ENCODE assay signal across 7 mouse cellular contexts in the genomic region with DNA sequence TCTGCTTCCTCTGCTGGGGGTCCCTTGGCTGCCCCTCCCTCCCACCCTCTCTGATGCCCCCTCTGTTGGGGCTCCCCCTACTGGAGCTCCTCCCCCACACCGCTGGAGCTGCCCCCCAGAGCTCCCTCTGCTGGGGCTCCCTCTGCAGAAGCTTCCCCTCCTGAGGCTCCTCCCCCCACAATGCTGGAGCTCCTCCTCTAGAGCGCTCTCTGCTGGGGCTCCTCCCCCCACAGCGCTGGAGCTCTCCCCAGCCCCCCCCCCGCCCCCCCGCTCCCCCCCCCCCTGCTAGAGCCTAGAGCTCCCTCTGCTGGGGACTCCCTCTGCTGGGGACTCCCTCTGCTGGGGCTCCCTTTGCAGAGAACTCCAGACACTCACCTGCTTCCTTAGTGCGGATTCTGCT. TPM values are rescaled to one million over a fixed set of nuclear protein-coding genes. Genes with fewer than 3 reads are reported as not detected.
A peak's percentile ranks its signal among the peaks of the same experiment; 100 is the strongest.
DNase-seq lines count a peak whose midpoint lies in the region; ATAC-seq and TF ChIP-seq lines count a peak whose summit lies in the region.

No protein-coding gene starts in this region.

- H3K4me1 ChIP-seq in ES-Bruce4 (ENCODE audit: control insufficient read depth, insufficient read depth, low read length): peaks cover 3% of the 10 kb centered on the region
- H3K4me1 ChIP-seq in stomach, embryonic 16.5 days (ENCODE audit: control insufficient read depth, insufficient read depth, low read length): no peaks in the 10 kb centered on the region

- peak; percentile 62 for TF ChIP-seq CTCF in ES-Bruce4 (IDR thresholded peaks at IDR 0.05; ENCODE audit: low read depth, low read length)

- no peak for TF ChIP-seq EP300 in ES-Bruce4 (IDR thresholded peaks at IDR 0.05; ENCODE audit: insufficient read depth, low read depth, low read length)

- no peaks in the 10 kb centered on the region for H3K9me3 ChIP-seq in ES-Bruce4 (replicated peaks; ENCODE audit: control insufficient read depth, insufficient read depth, low read length, poor library complexity, severe bottlenecking)
- no peaks in the 10 kb centered on the region for H3K9me3 ChIP-seq in stomach, embryonic 16.5 days (replicated peaks; ENCODE audit: control insufficient read depth, low read length)

- no peak for TF ChIP-seq POLR2A in ES-Bruce4 (IDR thresholded peaks at IDR 0.05; ENCODE audit: insufficient read depth, low read length)

- DNase-seq in CD4-positive helper T cell, adult 2 months (ENCODE audit: low read depth, low spot score): peak; percentile 46
- peak; percentile 65 to 72 for DNase-seq in cerebellum, postnatal 10 days
- peak; percentile 14 to 35 for DNase-seq in heart, adult 9 months (ENCODE audit: low spot score in 2 of 2)
- DNase-seq in kidney, postnatal 4 days: peak; percentile 81 to 88
- DNase-seq in lung, postnatal 4 days: peak; percentile 79 to 82

- no peak overlapping the region for H3K4me2 ChIP-seq in stomach, embryonic 16.5 days (ENCODE audit: low read depth, low read length)

- H3K27ac ChIP-seq in ES-Bruce4 (ENCODE audit: insufficient read depth, low read length): no peak overlapping the region
- H3K27ac ChIP-seq in stomach, embryonic 16.5 days (ENCODE audit: low read length): no peak overlapping the region

- H3K27me3 ChIP-seq in ES-Bruce4 (ENCODE audit: control insufficient read depth, insufficient read depth, low read length, poor library complexity, severe bottlenecking): no peaks in the 10 kb centered on the region
- no peaks in the 10 kb centered on the region for H3K27me3 ChIP-seq in stomach, embryonic 16.5 days (ENCODE audit: control insufficient read depth, insufficient read depth, low read length)

- 16% methylated on average over 4 of the region's 6 CpGs for WGBS in stomach, embryonic 16.5 days

- no peaks in the 10 kb centered on the region for H3K36me3 ChIP-seq in ES-Bruce4 (ENCODE audit: control insufficient read depth, insufficient read depth, low read length, poor library complexity, severe bottlenecking)
- H3K36me3 ChIP-seq in stomach, embryonic 16.5 days (ENCODE audit: control insufficient read depth, insufficient read depth, low read length): no peaks in the 10 kb centered on the region

- H3K9ac ChIP-seq in ES-Bruce4 (ENCODE audit: low read depth, poor library complexity, severe bottlenecking): no peak overlapping the region
- no peak overlapping the region for H3K9ac ChIP-seq in stomach, embryonic 16.5 days (ENCODE audit: low read length)

- ATAC-seq in stomach, embryonic 16.5 days (ENCODE audit: insufficient read depth, low FRiP score): peak; percentile 57

- H3K4me3 ChIP-seq in ES-Bruce4 (ENCODE audit: low read depth, low read length): peak overlapping the region; percentile 27
- no peak overlapping the region for H3K4me3 ChIP-seq in stomach, embryonic 16.5 days (replicated peaks; ENCODE audit: low read length)

RNA-seq across cellular contexts. Expression of a gene that starts 14.7 kb away (rescaled TPM):
- 8.6 and 10.1 TPM in 2 replicates for polyA plus RNA-seq in ES-Bruce4 (2011; ENCODE audit: insufficient read depth, insufficient read length, low read depth, missing spikeins)
- polyA plus RNA-seq in stomach, embryonic 16.5 days (2015; fragmentation: Nextera tagmentation; extraction: Ambion mirVana): 1.9 and 2.2 TPM in 2 replicates

RNA-seq across cellular contexts. Expression of a gene that starts 22.3 kb away (rescaled TPM):
- polyA plus RNA-seq in ES-Bruce4 (2011; ENCODE audit: insufficient read depth, insufficient read length, low read depth, missing spikeins): 3.0 and 3.1 TPM in 2 replicates
- polyA plus RNA-seq in stomach, embryonic 16.5 days (2015; fragmentation: Nextera tagmentation; extraction: Ambion mirVana): 0.06 and 0.18 TPM in 2 replicates

RNA-seq across cellular contexts. Expression of a gene that starts 43.6 kb away (rescaled TPM):
- polyA plus RNA-seq in ES-Bruce4 (2011; ENCODE audit: insufficient read depth, insufficient read length, low read depth, missing spikeins): 72.9 and 85.4 TPM in 2 replicates
- 38.4 and 39.6 TPM in 2 replicates for polyA plus RNA-seq in stomach, embryonic 16.5 days (2015; fragmentation: Nextera tagmentation; extraction: Ambion mirVana)

Comparison
In these comparisons a context has a peak if more than half of its experiments do, and no peak if none do; other contexts are left out.
1. DNase-seq: peak in every context shown above with its lines; median percentile 84 in kidney, postnatal 4 days; 80 in lung, postnatal 4 days; 68 in cerebellum, postnatal 10 days; 46 in CD4-positive helper T cell, adult 2 months; 24 in heart, adult 9 months.